Mouse (Mus musculus): ENCODE measurements around the gene Snrpd2. TPM values are rescaled to one million over a fixed set of nuclear protein-coding genes. Genes with fewer than 3 reads are reported as not detected.

Snrpd2 gene
- polyA plus RNA-seq (2017; shearing (Covaris generic)) = 39.9 TPM

GRCm38 (mm10) chr7:19149626-19150025, at the start of gene Snrpd2:
Snrpd2 (plus strand) TSS chr7:19149722.

GRCm38 (mm10) chr7:19118028-19118771, 31.3 kb upstream of the Snrpd2 start, which contains the start of gene Gm4969:
Gm4969 (minus strand) TSS chr7:19118368.

GRCm38 (mm10) chr7:19119631-19120429, 29.7 kb upstream of the Snrpd2 start, which contains the start of gene Fbxo46:
Fbxo46 (plus strand) TSS chr7:19119859.

GRCm38 (mm10) chr7:19148875-19149541, 514 bp upstream of the Snrpd2 start, which contains the start of gene Qpctl:
Qpctl (minus strand) TSS chr7:19149291.

GRCm38 (mm10) chr7:19165656-19166423, 16.3 kb downstream of the Snrpd2 start, which contains the start of gene Gipr:
Gipr (minus strand) TSS chr7:19166127.

GRCm38 (mm10) chr7:19175708-19176515, 26.4 kb downstream of the Snrpd2 start, which contains the start of gene Eml2:
Eml2 (plus strand) TSS chr7:19176421.

Other genes starting within 250 kb of the Snrpd2 start
- gene Ccdc61, start 239.3 kb upstream of the Snrpd2 start, polyA plus RNA-seq (2017; shearing (Covaris generic)) = 49.0 TPM
- 0.04 TPM for gene Nova2, start 223.8 kb upstream of the Snrpd2 start, polyA plus RNA-seq (2017; shearing (Covaris generic))
- not detected for gene Nanos2, start 162.3 kb upstream of the Snrpd2 start, polyA plus RNA-seq (2017; shearing (Covaris generic))
- 10.7 TPM for gene Mypop, start 158.5 kb upstream of the Snrpd2 start, polyA plus RNA-seq (2017; shearing (Covaris generic))
- gene Irf2bp1, start 145.7 kb upstream of the Snrpd2 start, polyA plus RNA-seq (2017; shearing (Covaris generic)) = 48.7 TPM
- gene Foxa3, start 126.2 kb upstream of the Snrpd2 start, polyA plus RNA-seq (2017; shearing (Covaris generic)) = not detected
- 26.0 TPM for gene Sympk, start 125.3 kb upstream of the Snrpd2 start, polyA plus RNA-seq (2017; shearing (Covaris generic))
- gene Rsph6a, start 95.0 kb upstream of the Snrpd2 start, polyA plus RNA-seq (2017; shearing (Covaris generic)) = not detected
- gene Dmwd, start 73.5 kb upstream of the Snrpd2 start, polyA plus RNA-seq (2017; shearing (Covaris generic)) = 0.07 TPM
- gene Dmpk, start 65.9 kb upstream of the Snrpd2 start, polyA plus RNA-seq (2017; shearing (Covaris generic)) = 0.48 TPM
- gene Six5, start 55.1 kb upstream of the Snrpd2 start, polyA plus RNA-seq (2017; shearing (Covaris generic)) = 0.31 TPM
- 0.31 TPM for gene Gm4969, start 31.4 kb upstream of the Snrpd2 start, polyA plus RNA-seq (2017; shearing (Covaris generic))
- 24.0 TPM for gene Fbxo46, start 29.9 kb upstream of the Snrpd2 start, polyA plus RNA-seq (2017; shearing (Covaris generic))
- gene Qpctl, start 431 bp upstream of the Snrpd2 start, polyA plus RNA-seq (2017; shearing (Covaris generic)) = 13.9 TPM
- 0.10 TPM for gene Gipr, start 16.4 kb downstream of the Snrpd2 start, polyA plus RNA-seq (2017; shearing (Covaris generic))
- gene Eml2, start 26.7 kb downstream of the Snrpd2 start, polyA plus RNA-seq (2017; shearing (Covaris generic)) = 24.7 TPM
- gene Gpr4, start 62.8 kb downstream of the Snrpd2 start, polyA plus RNA-seq (2017; shearing (Covaris generic)) = 0.20 TPM
- 22.4 TPM for gene Opa3, start 78.6 kb downstream of the Snrpd2 start, polyA plus RNA-seq (2017; shearing (Covaris generic))
- gene Vasp, start 122.1 kb downstream of the Snrpd2 start, polyA plus RNA-seq (2017; shearing (Covaris generic)) = 303 TPM
- 2.4 TPM for gene Ppm1n, start 130.3 kb downstream of the Snrpd2 start, polyA plus RNA-seq (2017; shearing (Covaris generic))
- 0.34 TPM for gene Rtn2, start 132.9 kb downstream of the Snrpd2 start, polyA plus RNA-seq (2017; shearing (Covaris generic))
- gene Fosb, start 160.3 kb downstream of the Snrpd2 start, polyA plus RNA-seq (2017; shearing (Covaris generic)) = 0.72 TPM
- 77.0 TPM for gene Ercc1, start 195.1 kb downstream of the Snrpd2 start, polyA plus RNA-seq (2017; shearing (Covaris generic))
- 14.5 TPM for gene Cd3eap, start 209.8 kb downstream of the Snrpd2 start, polyA plus RNA-seq (2017; shearing (Covaris generic))
- 0.38 TPM for gene Ppp1r13l, start 210.0 kb downstream of the Snrpd2 start, polyA plus RNA-seq (2017; shearing (Covaris generic))
- gene Ercc2, start 232.3 kb downstream of the Snrpd2 start, polyA plus RNA-seq (2017; shearing (Covaris generic)) = 9.2 TPM